Mouse (Mus musculus): ENCODE data around the gene Epn3.

GRCm38 (mm10) chr11:94546381-94546780 is 46.6 kb upstream of the Epn3 start:
- TF ChIP-seq MYC (IDR thresholded peaks at IDR 0.05; ENCODE audit: low read depth, low read length) (no peak), MAZ (IDR thresholded peaks at IDR 0.05; ENCODE audit: low read depth, low read length) (no peak), POLR2AphosphoS2 (IDR thresholded peaks at IDR 0.05; ENCODE audit: low read depth, low read length) (no peak), SMC3 (IDR thresholded peaks at IDR 0.05; ENCODE audit: low read depth, low read length) (no peak), CTCF (conservative IDR thresholded peaks at IDR 0.05 in 1 of 2, IDR thresholded peaks at IDR 0.05 in 1 of 2; ENCODE audit: low read depth in 2 of 2, low read length in 2 of 2) (peak in 1 of 2 experiments; percentile 26; a peak in 2 of 4 replicates), POLR2A (IDR thresholded peaks at IDR 0.05; ENCODE audit: low read depth, low read length) (no peak), NRF1 (IDR thresholded peaks at IDR 0.05; ENCODE audit: low read depth, low read length) (no peak), ZC3H11A (IDR thresholded peaks at IDR 0.05; ENCODE audit: low read depth, low read length) (no peak)

Data from CH12.LX (cell line).